Mouse (Mus musculus) C2C12 (cell line): ENCODE measurements around the gene Gpr156.

Experiments
- CTCF ChIP-seq: IDR thresholded peaks from one replicate; pipeline ENCODE4 v1.5.1; 2011; ENCODE audit not compliant: control insufficient read depth, insufficient read depth, insufficient read length
- MYOD1 ChIP-seq: IDR thresholded peaks from one replicate; pipeline ENCODE4 v1.6.1; 2011; ENCODE audit warnings: low read depth; ENCODE audit not compliant: control insufficient read depth, insufficient read length

DNA sequence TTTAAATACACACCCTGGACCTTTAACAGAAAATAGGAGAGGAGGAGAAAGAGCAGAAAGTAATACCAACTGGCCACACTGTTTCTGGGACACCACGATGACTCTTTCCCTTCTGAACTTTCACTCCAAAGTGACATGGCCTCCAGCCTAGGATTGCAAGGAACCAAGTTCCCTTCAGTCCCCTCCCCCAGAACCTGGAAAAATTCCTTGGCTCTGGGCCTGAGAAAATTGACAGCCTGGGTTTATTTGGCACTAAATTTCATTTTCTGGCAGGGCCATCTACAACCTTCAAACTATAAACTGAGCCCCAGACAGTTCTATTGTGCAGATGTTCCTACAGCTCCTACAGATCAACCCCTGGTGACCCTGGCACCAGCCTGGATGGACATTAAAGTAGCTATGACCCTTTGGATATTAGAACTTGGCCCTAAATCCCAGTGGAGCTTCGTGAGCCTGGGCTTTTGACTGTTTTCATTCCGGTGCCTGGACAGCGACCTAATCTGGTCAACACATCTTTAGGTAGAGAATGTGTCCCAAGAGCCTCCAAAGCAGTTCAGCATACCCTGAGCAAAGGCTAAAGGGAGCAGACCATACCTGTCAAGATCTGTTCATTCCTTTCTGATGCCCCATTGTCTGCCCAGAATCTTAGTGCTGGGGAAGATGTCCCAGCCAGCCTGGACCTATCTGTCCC lies 48.2 kb downstream of the Gpr156 start:
- no peak for TF ChIP-seq CTCF
- TF ChIP-seq MYOD1, result no peak
